In genomic region chrX:127224077-127224476, GRCm38 (mm10) we compare ENCODE assay signal across 20 mouse cellular contexts.
A peak's percentile ranks its signal among the peaks of the same experiment; 100 is the strongest.
DNase-seq lines count a peak whose midpoint lies in the region; ATAC-seq and TF ChIP-seq lines count a peak whose summit lies in the region.
"Had no signal": no experiment of that assay in that cellular context is flagged by ENCODE, and none has a peak within 500 bp of the region (broad histone marks: within the 10 kb centered on the region; RNA-seq: fewer than 3 reads in every experiment).

No protein-coding gene starts in this region.

- no peak overlapping the region for H3K4me2 ChIP-seq in CH12.LX (ENCODE audit: insufficient read depth, low read depth, poor library complexity, severe bottlenecking)
- no peak overlapping the region for H3K4me2 ChIP-seq in midbrain, embryonic 11.5 days

- no peaks in the 10 kb centered on the region for H3K36me3 ChIP-seq in CH12.LX (replicated peaks in 1 of 2; ENCODE audit: control insufficient read depth in 1 of 2, insufficient read depth in 1 of 2, low read length in 1 of 2)
- no peaks in the 10 kb centered on the region for H3K36me3 ChIP-seq in MEL (ENCODE audit: control insufficient read depth in 1 of 2, insufficient read depth in 2 of 2, low read length in 2 of 2)
- H3K36me3 ChIP-seq in midbrain, embryonic 11.5 days (ENCODE audit: control insufficient read depth, insufficient read depth, low read length), result no peaks in the 10 kb centered on the region
- H3K36me3 ChIP-seq: G1E had no signal

- no peaks in the 10 kb centered on the region for H3K4me1 ChIP-seq in CH12.LX (ENCODE audit: control insufficient read depth in 1 of 2, insufficient read depth in 2 of 2)
- H3K4me1 ChIP-seq in MEL (ENCODE audit: control insufficient read depth in 1 of 2, insufficient read depth in 2 of 2, low read length in 2 of 2), result no peaks in the 10 kb centered on the region
- H3K4me1 ChIP-seq in midbrain, embryonic 11.5 days (ENCODE audit: control insufficient read depth, insufficient read depth, low read length), result no peaks in the 10 kb centered on the region

- TF ChIP-seq POLR2A in CH12.LX (IDR thresholded peaks at IDR 0.05; ENCODE audit: low read depth, low read length), result no peak
- no peak for TF ChIP-seq POLR2A in MEL (IDR thresholded peaks at IDR 0.05; ENCODE audit: control insufficient read depth in 1 of 2, insufficient read depth in 1 of 2, low read depth in 1 of 2, low read length in 2 of 2, poor library complexity in 1 of 2)

- no peak overlapping the region for H3K9ac ChIP-seq in CH12.LX (ENCODE audit: insufficient read depth, low read depth)
- no peak overlapping the region for H3K9ac ChIP-seq in MEL (ENCODE audit: control insufficient read depth, low read depth, low read length, poor library complexity, severe bottlenecking)
- no peak overlapping the region for H3K9ac ChIP-seq in midbrain, embryonic 11.5 days (ENCODE audit: low read length)

- 89% methylated on average over 3 of the region's 3 CpGs for WGBS in midbrain, embryonic 11.5 days

- H3K27me3 ChIP-seq in CH12.LX (replicated peaks) (no peaks in the 10 kb centered on the region), MEL (ENCODE audit: control insufficient read depth in 1 of 2, insufficient read depth in 2 of 2, low read length in 2 of 2) (no peaks in the 10 kb centered on the region)
- H3K27me3 ChIP-seq in midbrain, embryonic 11.5 days (ENCODE audit: control insufficient read depth, insufficient read depth, low read length), result no peaks in the 10 kb centered on the region
- H3K27me3 ChIP-seq: Patski had no signal

- no peak for ATAC-seq in midbrain, embryonic 11.5 days (ENCODE audit: low FRiP score)
- ATAC-seq in erythroblast, adult 5-6 weeks (replicated peaks; ENCODE audit: low FRiP score, poor library complexity, severe bottlenecking), result no peak
- ATAC-seq: activated CD4-positive, CD25-positive, alpha-beta regulatory T cell, adult 4 months; CD4-positive, CD25-positive, alpha-beta regulatory T cell, adult 4 months; Patski had no signal

- no peaks in the 10 kb centered on the region for H3K9me3 ChIP-seq in CH12.LX (replicated peaks; ENCODE audit: low read length)
- no peaks in the 10 kb centered on the region for H3K9me3 ChIP-seq in MEL (replicated peaks; ENCODE audit: insufficient read depth, low read length)
- no peaks in the 10 kb centered on the region for H3K9me3 ChIP-seq in midbrain, embryonic 11.5 days (ENCODE audit: control insufficient read depth, low read length)

- TF ChIP-seq CTCF in CH12.LX (conservative IDR thresholded peaks at IDR 0.05 in 1 of 2, IDR thresholded peaks at IDR 0.05 in 1 of 2; ENCODE audit: low read depth in 2 of 2, low read length in 2 of 2), result no peak
- TF ChIP-seq CTCF in MEL (IDR thresholded peaks at IDR 0.05 in 2 of 3, conservative IDR thresholded peaks at IDR 0.05 in 1 of 3; ENCODE audit: control insufficient read depth in 1 of 3, insufficient read depth in 1 of 3, low read depth in 2 of 3, low read length in 3 of 3, poor library complexity in 1 of 3, severe bottlenecking in 1 of 3), result no peak

- dilution Hi-C loops in CH12.LX (cut with MboI; ENCODE audit: extremely low pct_ligation_motif_present, extremely low pct_unique_long_range_greater_than_20kb, low sequenced_read_pairs), result no loop called here

- H3K27ac ChIP-seq in CH12.LX (ENCODE audit: insufficient read depth, low read depth), result no peak overlapping the region
- no peak overlapping the region for H3K27ac ChIP-seq in MEL (ENCODE audit: control insufficient read depth, low read depth, low read length)
- no peak overlapping the region for H3K27ac ChIP-seq in midbrain, embryonic 11.5 days (ENCODE audit: low read depth, low read length)

- 0 out of 2 replicates have a peak, but pooled peaks have one; percentile 34 for TF ChIP-seq EP300 in CH12.LX (IDR thresholded peaks at IDR 0.05; ENCODE audit: low read length)
- TF ChIP-seq EP300 in MEL (IDR thresholded peaks at IDR 0.05; ENCODE audit: low read depth in 1 of 2, low read length in 2 of 2), result no peak

- DNase-seq in CH12.LX (ENCODE audit: extremely low read depth) (no peak), MEL (ENCODE audit: low read depth, low spot score) (peak; percentile 6)
- DNase-seq in midbrain, embryonic 11.5 days (ENCODE audit: low spot score, missing footprints), result no peak
- DNase-seq: adrenal gland, adult 2 months; adrenal gland, adult 8-10 months; adrenal gland, postnatal 10 days; adrenal gland, postnatal 14 days; adrenal gland, postnatal 25 days; adrenal gland, postnatal 36 days; B cell, adult 2 months; cerebellum, adult 11 months; cerebellum, adult 11-12 months; cerebellum, adult 18-20 months; cerebellum, adult 2 months; cerebellum, adult 8-10 months had no signal

- H3K79me2 ChIP-seq in CH12.LX (replicated peaks; ENCODE audit: control insufficient read depth, extremely low read depth, insufficient read depth, poor library complexity, severe bottlenecking) (no peaks in the 10 kb centered on the region), MEL (ENCODE audit: control insufficient read depth, insufficient read depth, low read length, poor library complexity) (no peaks in the 10 kb centered on the region)

- TF ChIP-seq RAD21 in CH12.LX (IDR thresholded peaks at IDR 0.05; ENCODE audit: low read depth, low read length) (no peak), MEL (IDR thresholded peaks at IDR 0.05; ENCODE audit: low read depth, low read length) (no peak)

- no peak overlapping the region for H3K4me3 ChIP-seq in CH12.LX (replicated peaks in 1 of 3; ENCODE audit: low read depth in 2 of 3, low read length in 2 of 3, poor library complexity in 1 of 3)
- no peak overlapping the region for H3K4me3 ChIP-seq in MEL (ENCODE audit: control insufficient read depth in 1 of 2, insufficient read depth in 1 of 2, low read depth in 2 of 2, low read length in 2 of 2)
- no peak overlapping the region for H3K4me3 ChIP-seq in midbrain, embryonic 11.5 days (ENCODE audit: low read depth, low read length)

- in situ Hi-C loops in CH12.LX (cut with MboI; ENCODE audit: low pct_ligation_motif_present, low pct_unique_long_range_greater_than_20kb, low sequenced_read_pairs), result no loop called here

TF ChIP-seq in CH12.LX, 34 proteins besides CTCF, POLR2A, EP300 and RAD21:
- TF ChIP-seq MAZ (IDR thresholded peaks at IDR 0.05; ENCODE audit: low read depth, low read length) (no peak), MEF2A (IDR thresholded peaks at IDR 0.05; ENCODE audit: borderline replicate concordance, low read depth, low read length) (peak; percentile 69; the same call in 1 of the 2 replicates), IRF4 (IDR thresholded peaks at IDR 0.05; ENCODE audit: low read depth, low read length) (peak; percentile 70), GABPA (IDR thresholded peaks at IDR 0.05; ENCODE audit: insufficient replicate concordance, low read depth, low read length) (no peak)

TF ChIP-seq in MEL, 35 proteins besides CTCF, POLR2A, EP300 and RAD21:
- TF ChIP-seq SMC3 (IDR thresholded peaks at IDR 0.05; ENCODE audit: low read depth, low read length), result no peak
- no peak for TF ChIP-seq TBP (IDR thresholded peaks at IDR 0.05; ENCODE audit: low read depth, low read length)
- TF ChIP-seq ELF1 (IDR thresholded peaks at IDR 0.05; ENCODE audit: low read depth, low read length), result no peak
- no peak for TF ChIP-seq POLR2AphosphoS5 (IDR thresholded peaks at IDR 0.05; ENCODE audit: borderline replicate concordance, low read depth, low read length)
- TF ChIP-seq TAL1 (IDR thresholded peaks at IDR 0.05; ENCODE audit: low read length), result no peak
- no peak for TF ChIP-seq HCFC1 (IDR thresholded peaks at IDR 0.05; ENCODE audit: low read depth, low read length)

Comparison
In these comparisons a context has a peak if more than half of its experiments do, and no peak if none do; other contexts are left out.
1. Of the 35 proteins assayed by ChIP-seq in both MEL and CH12.LX: peak only in MEL: none; only in CH12.LX: EP300 and MEF2A; in both: none; in neither: 33.